8 mouse cellular contexts compared by ENCODE assay signal in genomic region chr8:45763690-45764342, GRCm38 (mm10).
DNase-seq lines count a peak whose midpoint lies in the region; ATAC-seq and TF ChIP-seq lines count a peak whose summit lies in the region.

No protein-coding gene starts in this region.

- peak overlapping the region; percentile 65; the same call in 1 of the 2 replicates for H3K27ac ChIP-seq in limb, embryonic 13.5 days
- H3K27ac ChIP-seq in kidney, adult 2 months (ENCODE audit: insufficient read depth, low read depth, low read length), result no peak overlapping the region

- DNase-seq in left cerebral cortex, postnatal 4 days, result peak; percentile 59
- no peak for DNase-seq in left cerebral cortex, adult 8-10 months (ENCODE audit: low spot score in 2 of 2)
- DNase-seq in adrenal gland, postnatal 14 days, result peak; percentile 73
- DNase-seq in gastrocnemius, postnatal 14 days, result peak; percentile 12
- no peak for DNase-seq in kidney, adult 9 months
- DNase-seq in kidney, adult 2 months, result no peak
- DNase-seq in right cerebral cortex, postnatal 14 days, result no peak

- no peak for TF ChIP-seq POLR2A in kidney, adult 2 months (IDR thresholded peaks at IDR 0.05; ENCODE audit: low read depth, low read length)

- H3K4me2 ChIP-seq in limb, embryonic 13.5 days (replicated peaks), result peak overlapping the region; percentile 32

- intact Hi-C loops in left cerebral cortex, postnatal 4 days (cut with DNase I), result no loop called here
- intact Hi-C loops in gastrocnemius, postnatal 14 days (cut with DNase I; ENCODE audit: low total_unique reads), result no loop called here

- TF ChIP-seq CTCF in kidney, adult 2 months (conservative IDR thresholded peaks at IDR 0.05; ENCODE audit: insufficient read depth, insufficient read length, low read depth, low read length), result no peak

- 42% methylated on average over 11 of the region's 11 CpGs for WGBS in limb, embryonic 13.5 days
- 64% methylated on average over 11 of the region's 11 CpGs for WGBS in kidney, adult 2 months

- no peaks in the 10 kb centered on the region for H3K9me3 ChIP-seq in limb, embryonic 13.5 days

- H3K4me1 ChIP-seq in limb, embryonic 13.5 days, result peaks cover 15% of the 10 kb centered on the region
- H3K4me1 ChIP-seq in kidney, adult 2 months (ENCODE audit: control insufficient read depth, insufficient read depth, low read length), result no peaks in the 10 kb centered on the region

- no peak overlapping the region for H3K4me3 ChIP-seq in limb, embryonic 13.5 days
- H3K4me3 ChIP-seq in kidney, adult 2 months (ENCODE audit: insufficient read depth, low read depth, low read length), result no peak overlapping the region

- ATAC-seq in limb, embryonic 13.5 days (ENCODE audit: low FRiP score, low read depth), result no peak

- 0 out of 2 replicates have a peak overlapping the region, but pooled peaks have one; percentile 31 for H3K9ac ChIP-seq in limb, embryonic 13.5 days

- H3K36me3 ChIP-seq in limb, embryonic 13.5 days, result peaks cover 6% of the 10 kb centered on the region
- no peaks in the 10 kb centered on the region for H3K36me3 ChIP-seq in kidney, adult 2 months (ENCODE audit: control insufficient read depth, insufficient read depth, low read length)

- H3K27me3 ChIP-seq in limb, embryonic 13.5 days, result no peaks in the 10 kb centered on the region
- no peaks in the 10 kb centered on the region for H3K27me3 ChIP-seq in kidney, adult 2 months (replicated peaks; ENCODE audit: control insufficient read depth, insufficient read depth, low read length)

Comparison
In these comparisons a context has a peak if more than half of its experiments do, and no peak if none do; other contexts are left out.
1. DNase-seq: peak in left cerebral cortex, postnatal 4 days (single experiment), adrenal gland, postnatal 14 days (single experiment) and gastrocnemius, postnatal 14 days (single experiment); none in left cerebral cortex, adult 8-10 months (0 of 2), kidney, adult 9 months (single experiment), kidney, adult 2 months (single experiment) and right cerebral cortex, postnatal 14 days (single experiment).